Mouse (Mus musculus) neural tube, embryonic 15.5 days (tissue): ENCODE results near the gene Rffl. TPM values are rescaled to one million over a fixed set of nuclear protein-coding genes. Genes with fewer than 3 reads are reported as not detected.

ENCODE experiments used
- ATAC-seq: fragments of 200-750 bp; cut with Nextera tagmentation; 2 replicates; pipeline ENCODE4 v1.8.0; 2017; ENCODE audit warnings: mild to moderate bottlenecking, moderate TSS enrichment, moderate library complexity; ENCODE audit not compliant: low FRiP score
- H3K27ac ChIP-seq: fragments of 300-500 bp; sonication (generic); replicated peaks from 2 replicates; pipeline ENCODE4 v1.5.1; 2015; ENCODE audit warnings: mild to moderate bottlenecking, inconsistent platforms
- H3K27me3 ChIP-seq: fragments of 300-500 bp; sonication (generic); replicated peaks from 2 replicates; pipeline ENCODE4 v1.6.1; 2015; ENCODE audit warnings: inconsistent platforms
- H3K36me3 ChIP-seq: fragments of 300-500 bp; sonication (generic); 2 replicates; pipeline ENCODE4 v1.6.1; 2015; ENCODE audit warnings: inconsistent platforms
- H3K4me1 ChIP-seq: fragments of 300-500 bp; sonication (generic); 2 replicates; pipeline ENCODE4 v1.6.1; 2015; ENCODE audit warnings: inconsistent platforms
- H3K4me2 ChIP-seq: fragments of 300-500 bp; sonication (generic); 2 replicates; pipeline ENCODE4 v1.6.1; 2015; ENCODE audit warnings: inconsistent platforms, mild to moderate bottlenecking, moderate library complexity
- H3K4me3 ChIP-seq: fragments of 300-500 bp; sonication (generic); replicated peaks from 2 replicates; pipeline ENCODE4 v1.5.1; 2015; ENCODE audit warnings: mild to moderate bottlenecking, inconsistent platforms
- H3K9ac ChIP-seq: fragments of 300-500 bp; sonication (generic); replicated peaks from 2 replicates; pipeline ENCODE4 v1.6.1; 2015; ENCODE audit warnings: mild to moderate bottlenecking, inconsistent platforms
- H3K9me3 ChIP-seq: fragments of 300-500 bp; sonication (generic); replicated peaks from 2 replicates; pipeline ENCODE4 v1.6.1; 2016; ENCODE audit warnings: inconsistent platforms
- WGBS: fragments of 180-500 bp; shearing (Covaris S2); methylation state at CpG from one replicate; pipeline ENCODE4 v1.1.7; 2015; ENCODE audit warnings: mixed read lengths; 5-methylcytosine and 5-hydroxymethylcytosine counted together
- polyA plus RNA-seq: library from polyadenylated mRNA; unstranded; fragments of >200 nt; fragmentation: Nextera tagmentation; extraction: Ambion mirVana; gene quantifications from 2 replicates; pipeline ENCODE4 v1.2.1, GENCODE M21; 2015

The Rffl gene
- polyA plus RNA-seq, 1 experiment from 2014 or later = 3.8 TPM

- WGBS = 5% methylated on average over 36 of the region's 36 CpGs
- Histone ChIP-seq H3K4me1 (peaks cover 16% of the 10 kb centered on the region), H3K27me3 (no peaks in the 10 kb centered on the region), H3K4me2 (peak overlapping the region; percentile 87), H3K36me3 (no peaks in the 10 kb centered on the region), H3K4me3 (peak overlapping the region; percentile 76), H3K9ac (peak overlapping the region; percentile 72), H3K27ac (0 out of 2 replicates have a peak overlapping the region, but pooled peaks have one; percentile 42), H3K9me3 (no peaks in the 10 kb centered on the region)
- peak; percentile 40 for ATAC-seq
Observed at GRCm38 (mm10) chr11:82870173-82871030, 608 bp downstream of the Rffl start.

DNA sequence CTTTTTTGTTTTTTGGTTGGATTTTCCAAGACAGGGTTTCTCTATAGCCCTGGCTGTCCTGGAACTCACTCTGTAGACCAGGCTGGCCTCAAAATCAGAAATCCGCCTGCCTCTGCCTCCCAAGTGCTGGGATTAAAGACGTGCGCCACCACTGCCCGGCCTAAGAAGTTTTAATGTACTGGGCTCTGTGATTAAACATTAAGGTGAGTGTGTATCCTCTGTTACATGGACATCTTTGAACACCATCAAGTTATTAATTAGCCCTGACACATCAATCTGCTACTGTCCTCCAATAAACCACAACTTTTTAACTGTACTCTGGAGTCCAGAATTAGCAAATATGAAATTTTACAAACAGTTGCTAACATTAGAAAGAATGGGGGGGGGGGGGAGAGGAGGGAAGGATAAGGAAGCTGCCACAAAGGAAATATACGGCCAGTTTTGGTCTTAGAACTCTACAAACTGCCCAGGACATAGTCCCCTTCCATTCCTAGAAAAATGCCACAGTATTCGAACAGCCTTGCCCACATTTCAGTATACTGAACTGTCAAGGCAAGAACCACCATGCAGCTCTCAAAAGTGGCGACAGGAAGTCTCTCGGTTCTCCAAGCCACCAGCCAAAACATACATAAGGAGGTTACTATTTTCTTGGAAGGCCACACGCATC, 1.4 kb downstream of the Rffl start:
- H3K4me2 ChIP-seq = peak overlapping the region; percentile 87
- WGBS = 72% methylated on average over 9 of the region's 9 CpGs
- peak overlapping the region; percentile 76 for H3K4me3 ChIP-seq

GRCm38 (mm10) chr11:82867956-82868355, 3.1 kb downstream of the Rffl start:
- Histone ChIP-seq H3K27me3 (no peaks in the 10 kb centered on the region), H3K27ac (no peak overlapping the region), H3K36me3 (no peaks in the 10 kb centered on the region), H3K4me1 (peaks cover 16% of the 10 kb centered on the region), H3K9me3 (no peaks in the 10 kb centered on the region), H3K4me3 (no peak overlapping the region), H3K9ac (no peak overlapping the region), H3K4me2 (no peak overlapping the region)
- ATAC-seq = no peak
- 85% methylated on average over 5 of the region's 5 CpGs for WGBS

More for the DNA sequence above, 1.4 kb downstream of the Rffl start:
- H3K36me3 ChIP-seq = no peaks in the 10 kb centered on the region
- no peaks in the 10 kb centered on the region for H3K27me3 ChIP-seq
- H3K27ac ChIP-seq = no peak overlapping the region
- H3K9ac ChIP-seq = no peak overlapping the region
- no peak for ATAC-seq
- H3K4me1 ChIP-seq = peaks cover 16% of the 10 kb centered on the region
- no peaks in the 10 kb centered on the region for H3K9me3 ChIP-seq

DNA sequence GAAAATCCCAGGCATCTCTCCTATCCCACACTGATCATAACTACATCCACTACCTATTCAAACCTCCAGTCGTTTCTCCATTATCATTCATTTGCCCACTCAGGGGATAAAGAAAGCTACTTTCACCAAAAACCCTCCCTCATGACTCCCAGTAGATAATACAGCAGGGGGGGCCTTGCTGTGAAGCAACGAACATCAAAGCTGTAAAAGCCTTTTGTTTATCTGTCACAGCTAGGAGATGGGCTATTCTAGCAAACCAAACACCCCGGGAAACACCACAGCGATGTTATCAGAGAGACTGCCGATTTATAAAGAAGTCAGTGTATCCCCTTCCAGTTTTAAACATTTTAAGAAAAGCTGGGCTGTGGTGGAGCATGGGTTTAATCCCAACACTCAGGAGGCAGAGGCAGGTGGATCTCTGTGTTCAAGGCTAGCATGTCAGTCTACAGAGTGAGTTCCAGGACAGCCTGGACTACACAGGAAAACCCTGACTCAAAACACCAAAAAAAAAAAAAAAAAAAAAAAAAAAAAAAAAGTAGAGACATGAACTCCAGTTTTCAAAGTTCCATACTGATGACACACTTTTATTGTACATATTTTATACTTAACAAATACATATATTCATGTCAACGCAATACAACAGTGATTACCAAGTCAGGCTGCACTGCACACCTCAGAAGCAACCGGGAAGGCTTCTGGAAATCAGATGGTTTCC, 4.0 kb downstream of the Rffl start:
- no peaks in the 10 kb centered on the region for H3K27me3 ChIP-seq
- no peak overlapping the region for H3K4me3 ChIP-seq
- no peaks in the 10 kb centered on the region for H3K36me3 ChIP-seq
- no peak overlapping the region for H3K27ac ChIP-seq
- H3K9ac ChIP-seq = no peak overlapping the region
- H3K9me3 ChIP-seq = no peaks in the 10 kb centered on the region
- H3K4me1 ChIP-seq = peaks cover 17% of the 10 kb centered on the region
- 27% methylated on average over 7 of the region's 7 CpGs for WGBS
- H3K4me2 ChIP-seq = no peak overlapping the region
- no peak for ATAC-seq

DNA sequence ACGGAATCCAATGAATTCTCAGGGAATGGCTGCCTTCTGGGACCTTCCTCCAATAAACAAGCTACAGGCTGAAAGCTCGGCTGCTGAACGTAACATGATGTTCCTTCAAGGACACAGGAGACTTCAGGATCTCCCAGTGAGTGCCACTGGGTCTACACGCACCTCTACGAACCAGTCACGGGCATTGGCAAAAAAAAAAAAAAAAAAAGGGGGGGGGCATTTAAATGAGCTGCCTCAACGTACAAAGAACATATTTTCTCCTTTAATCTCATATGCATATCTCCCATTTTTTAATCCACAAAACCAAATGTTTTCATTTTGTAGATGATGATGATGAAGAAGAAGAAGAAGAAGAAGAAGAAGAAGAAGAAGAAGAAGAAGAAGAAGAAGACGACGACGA, 5.1 kb downstream of the Rffl start:
- ATAC-seq = no peak
- Histone ChIP-seq H3K4me2 (no peak overlapping the region), H3K9me3 (no peaks in the 10 kb centered on the region), H3K9ac (no peak overlapping the region), H3K4me1 (peaks cover 19% of the 10 kb centered on the region), H3K27me3 (no peaks in the 10 kb centered on the region), H3K36me3 (no peaks in the 10 kb centered on the region), H3K4me3 (no peak overlapping the region), H3K27ac (no peak overlapping the region)
- WGBS = 79% methylated on average over 10 of the region's 10 CpGs

GRCm38 (mm10) chr11:82863488-82863931, 7.5 kb downstream of the Rffl start:
- no peak for ATAC-seq
- H3K4me2 ChIP-seq = no peak overlapping the region
- WGBS = 50% methylated on average over 4 of the region's 4 CpGs
- H3K27ac ChIP-seq = no peak overlapping the region
- H3K27me3 ChIP-seq = no peaks in the 10 kb centered on the region
- H3K9ac ChIP-seq = no peak overlapping the region
- no peaks in the 10 kb centered on the region for H3K9me3 ChIP-seq
- H3K36me3 ChIP-seq = no peaks in the 10 kb centered on the region
- H3K4me1 ChIP-seq = peaks cover 7% of the 10 kb centered on the region; the same call in 1 of the 2 replicates
- no peak overlapping the region for H3K4me3 ChIP-seq

GRCm38 (mm10) chr11:82863059-82863458, 8.0 kb downstream of the Rffl start:
- WGBS = 30% methylated on average over 2 of the region's 2 CpGs

GRCm38 (mm10) chr11:82862638-82863037, 8.4 kb downstream of the Rffl start:
- Histone ChIP-seq H3K36me3 (no peaks in the 10 kb centered on the region), H3K4me2 (no peak overlapping the region), H3K4me3 (no peak overlapping the region), H3K4me1 (peaks cover 7% of the 10 kb centered on the region; the same call in 1 of the 2 replicates), H3K9me3 (no peaks in the 10 kb centered on the region), H3K27me3 (no peaks in the 10 kb centered on the region), H3K27ac (no peak overlapping the region), H3K9ac (no peak overlapping the region)
- WGBS = 68% methylated on average over 9 of the region's 9 CpGs
- no peak for ATAC-seq

More at GRCm38 (mm10) chr11:82863059-82863458, 8.0 kb downstream of the Rffl start:
- H3K36me3 ChIP-seq = no peaks in the 10 kb centered on the region
- no peak for ATAC-seq
- no peak overlapping the region for H3K4me3 ChIP-seq
- H3K4me2 ChIP-seq = no peak overlapping the region
- peaks cover 7% of the 10 kb centered on the region; the same call in 1 of the 2 replicates for H3K4me1 ChIP-seq
- no peak overlapping the region for H3K9ac ChIP-seq
- no peak overlapping the region for H3K27ac ChIP-seq
- no peaks in the 10 kb centered on the region for H3K27me3 ChIP-seq
- H3K9me3 ChIP-seq = no peaks in the 10 kb centered on the region

- no peaks in the 10 kb centered on the region for H3K27me3 ChIP-seq
- H3K4me1 ChIP-seq = peaks cover 7% of the 10 kb centered on the region; the same call in 1 of the 2 replicates
- no peak for ATAC-seq
- H3K9ac ChIP-seq = no peak overlapping the region
- H3K4me2 ChIP-seq = no peak overlapping the region
- H3K9me3 ChIP-seq = no peaks in the 10 kb centered on the region
- 69% methylated on average over 8 of the region's 8 CpGs for WGBS
- H3K36me3 ChIP-seq = no peaks in the 10 kb centered on the region
- no peak overlapping the region for H3K27ac ChIP-seq
- H3K4me3 ChIP-seq = no peak overlapping the region
Observed at GRCm38 (mm10) chr11:82861558-82861957, 9.5 kb downstream of the Rffl start.

GRCm38 (mm10) chr11:82860759-82861158, 10.3 kb downstream of the Rffl start:
- no peak overlapping the region for H3K9ac ChIP-seq
- no peak overlapping the region for H3K4me2 ChIP-seq
- WGBS = 80% methylated on average over 6 of the region's 6 CpGs
- H3K27me3 ChIP-seq = no peaks in the 10 kb centered on the region
- H3K36me3 ChIP-seq = no peaks in the 10 kb centered on the region
- no peak for ATAC-seq
- no peak overlapping the region for H3K4me3 ChIP-seq
- H3K9me3 ChIP-seq = no peaks in the 10 kb centered on the region
- H3K27ac ChIP-seq = no peak overlapping the region
- peaks cover 7% of the 10 kb centered on the region; the same call in 1 of the 2 replicates for H3K4me1 ChIP-seq

GRCm38 (mm10) chr11:82857307-82857848, 13.6 kb downstream of the Rffl start:
- Histone ChIP-seq H3K36me3 (no peaks in the 10 kb centered on the region), H3K9me3 (no peaks in the 10 kb centered on the region), H3K4me1 (peaks cover 10% of the 10 kb centered on the region; the same call in 1 of the 2 replicates), H3K4me2 (no peak overlapping the region), H3K27ac (no peak overlapping the region), H3K4me3 (no peak overlapping the region), H3K9ac (no peak overlapping the region), H3K27me3 (no peaks in the 10 kb centered on the region)
- WGBS = 75% methylated on average over 13 of the region's 13 CpGs
- ATAC-seq = no peak
